Mouse (Mus musculus) right cerebral cortex, postnatal 4 days (tissue): Measurements from ENCODE around the gene 4930415O20Rik.

ENCODE experiments used
- DNase-seq: peaks from one replicate; pipeline ENCODE4 v3.0.0-alpha.2; 2022

The 4930415O20Rik gene

GRCm38 (mm10) chr15:98570873-98571538 lies at the start of gene 4930415O20Rik, which contains the start of gene Ccnt1:
Gene 4930415O20Rik (plus strand): TSS chr15:98571004.
Gene Ccnt1 (minus strand): TSS chr15:98570923.
- DNase-seq: no peak

- DNase-seq: no peak
Measured at GRCm38 (mm10) chr15:98521245-98521644, 49.6 kb upstream of the 4930415O20Rik start.

GRCm38 (mm10) chr15:98526057-98526456 lies 44.7 kb upstream of the 4930415O20Rik start:
- no peak for DNase-seq

- DNase-seq: no peak
Measured at GRCm38 (mm10) chr15:98527056-98527771, 43.6 kb upstream of the 4930415O20Rik start.

GRCm38 (mm10) chr15:98528066-98528563 lies 42.7 kb upstream of the 4930415O20Rik start:
- DNase-seq: no peak

GRCm38 (mm10) chr15:98532281-98532680 lies 38.5 kb upstream of the 4930415O20Rik start:
- no peak for DNase-seq

- no peak for DNase-seq
Measured at GRCm38 (mm10) chr15:98533035-98533531, 37.7 kb upstream of the 4930415O20Rik start.

GRCm38 (mm10) chr15:98533881-98534627 lies 36.8 kb upstream of the 4930415O20Rik start, which contains the start of gene Kansl2:
Gene Kansl2 (minus strand): TSS chr15:98534264.
- peak; percentile 95 for DNase-seq

- no peak for DNase-seq
Measured at GRCm38 (mm10) chr15:98535921-98536320, 34.9 kb upstream of the 4930415O20Rik start.

- DNase-seq: no peak
Measured at GRCm38 (mm10) chr15:98536828-98537510, 33.8 kb upstream of the 4930415O20Rik start.

- DNase-seq: no peak
Measured at GRCm38 (mm10) chr15:98537923-98538322, 32.9 kb upstream of the 4930415O20Rik start.

- DNase-seq: no peak
Measured at GRCm38 (mm10) chr15:98541064-98541463, 29.7 kb upstream of the 4930415O20Rik start.

GRCm38 (mm10) chr15:98543341-98543740 lies 27.5 kb upstream of the 4930415O20Rik start:
- no peak for DNase-seq

- DNase-seq: no peak
Measured at GRCm38 (mm10) chr15:98545151-98545550, 25.7 kb upstream of the 4930415O20Rik start.

- no peak for DNase-seq
Measured at GRCm38 (mm10) chr15:98546843-98547242, 24.0 kb upstream of the 4930415O20Rik start.

- DNase-seq: no peak
Measured at GRCm38 (mm10) chr15:98552758-98553157, 18.0 kb upstream of the 4930415O20Rik start.

- no peak for DNase-seq
Measured at GRCm38 (mm10) chr15:98555881-98556280, 14.9 kb upstream of the 4930415O20Rik start.

GRCm38 (mm10) chr15:98557186-98557585 lies 13.6 kb upstream of the 4930415O20Rik start:
- no peak for DNase-seq

- DNase-seq: no peak
Measured at GRCm38 (mm10) chr15:98566973-98567277, 3.9 kb upstream of the 4930415O20Rik start.

GRCm38 (mm10) chr15:98567278-98568134 lies 3.3 kb upstream of the 4930415O20Rik start:
- peak; percentile 98 for DNase-seq

GRCm38 (mm10) chr15:98568256-98569033 lies 2.4 kb upstream of the 4930415O20Rik start:
- DNase-seq: no peak
